Mouse (Mus musculus) v-Abl transformed pro-B cells (cell line): ENCODE data around the gene Gm21996.
"Not testable (repeated sequence)": the region's sequence is repeated elsewhere in the genome, so short reads cannot be mapped to it uniquely, and the experiment has no call there.

ENCODE experiments used
- in situ Hi-C, 2 experiments: fragments of 400-800 bp; cut with MboI; formaldehyde crosslinking; loops; one replicate each; pipeline ENCODE4 v1.15.1; 2025; ENCODE audit not compliant: unreplicated experiment in 2 of 2

Gm21996 gene

GRCm38 (mm10) chrY:89745432-89745831 lies at the start of gene Gm21996:
TSS of gene Gm21996 (minus strand) at chrY:89745532.
- in situ Hi-C loops, result not testable (repeated sequence)
